Mouse (Mus musculus) thymus, postnatal 25 days (tissue): Measurements from ENCODE around the gene Ell.
A peak's percentile ranks its signal among the peaks of the same experiment; 100 is the strongest.

Experiments used
- DNase-seq: peaks from one replicate; pipeline ENCODE4 v3.0.0; 2022

Ell gene

GRCm38 (mm10) chr8:70600473-70601270 lies 61.4 kb downstream of the Ell start:
- peak; percentile 30 for DNase-seq

- DNase-seq, result peak; percentile 64
Observed at GRCm38 (mm10) chr8:70601271-70601649, 62.0 kb downstream of the Ell start.

GRCm38 (mm10) chr8:70602139-70602811 lies 63.0 kb downstream of the Ell start:
- no peak for DNase-seq

GRCm38 (mm10) chr8:70604558-70604957 lies 65.3 kb downstream of the Ell start:
- no peak for DNase-seq

GRCm38 (mm10) chr8:70605871-70606779 lies 66.9 kb downstream of the Ell start:
- DNase-seq, result no peak

- DNase-seq, result no peak
Observed at GRCm38 (mm10) chr8:70606780-70607602, 67.7 kb downstream of the Ell start.

GRCm38 (mm10) chr8:70607603-70607897 lies 68.3 kb downstream of the Ell start:
- no peak for DNase-seq

GRCm38 (mm10) chr8:70607898-70608748 lies 68.9 kb downstream of the Ell start:
- DNase-seq, result peak; percentile 62

GRCm38 (mm10) chr8:70608749-70609367 lies 69.6 kb downstream of the Ell start, which contains the start of gene Ssbp4:
Ssbp4 (minus strand) TSS chr8:70608872.
- DNase-seq, result no peak

GRCm38 (mm10) chr8:70609368-70609848 lies 70.2 kb downstream of the Ell start:
- DNase-seq, result peak; percentile 90

GRCm38 (mm10) chr8:70609849-70610795 lies 70.9 kb downstream of the Ell start:
- DNase-seq, result peak; percentile 82

GRCm38 (mm10) chr8:70610796-70611771 lies 71.8 kb downstream of the Ell start:
- DNase-seq, result peak; percentile 92

GRCm38 (mm10) chr8:70611849-70612248 lies 72.6 kb downstream of the Ell start:
- DNase-seq, result peak; percentile 94

GRCm38 (mm10) chr8:70613763-70614162 lies 74.5 kb downstream of the Ell start:
- DNase-seq, result no peak

- no peak for DNase-seq
Observed at GRCm38 (mm10) chr8:70614469-70614868, 75.2 kb downstream of the Ell start.

- DNase-seq, result no peak
Observed at GRCm38 (mm10) chr8:70615281-70615680, 76.0 kb downstream of the Ell start.

- no peak for DNase-seq
Observed at GRCm38 (mm10) chr8:70615894-70616293, 76.6 kb downstream of the Ell start, which contains the start of gene Lrrc25. Lrrc25 (plus strand) TSS chr8:70616155.

- DNase-seq, result no peak
Observed at GRCm38 (mm10) chr8:70616645-70617044, 77.4 kb downstream of the Ell start.
